In genomic region chr1:107589691-107590470, GRCm38 (mm10) we compare ENCODE assay signal across 8 mouse cellular contexts. TPM values are rescaled to one million over a fixed set of nuclear protein-coding genes. Genes with fewer than 3 reads are reported as not detected.
DNase-seq lines count a peak whose midpoint lies in the region; ATAC-seq and TF ChIP-seq lines count a peak whose summit lies in the region.

Serpinb8 (plus strand) TSS chr1:107590006.

- DNase-seq in testis, postnatal 14 days (ENCODE audit: low spot score) = no peak
- peak; percentile 64 to 72 for DNase-seq in heart, adult 2 months
- DNase-seq in kidney, postnatal 14 days = peak; percentile 72
- DNase-seq in right cerebral cortex, postnatal 4 days = peak; percentile 39
- DNase-seq in MN1 (ENCODE audit: low spot score) = no peak

- H3K27ac ChIP-seq in testis, adult 2 months (ENCODE audit: control insufficient read depth, insufficient read depth, low read depth, low read length) = no peak within 1 kb of the TSS
- H3K27ac ChIP-seq in cortical plate, adult 2 months (ENCODE audit: insufficient read depth, low read length) = peak within 1 kb of the TSS; percentile 69
- peak within 1 kb of the TSS; percentile 65 for H3K27ac ChIP-seq in heart, adult 2 months
- peak within 1 kb of the TSS; percentile 61 for H3K27ac ChIP-seq in lung, embryonic 15.5 days

- H3K4me1 ChIP-seq in testis, adult 2 months (ENCODE audit: control insufficient read depth, insufficient read depth, low read length) = peaks cover 2% of the 10 kb centered on the region; the same call in 1 of the 2 replicates
- peaks cover 1% of the 10 kb centered on the region; the same call in 1 of the 2 replicates for H3K4me1 ChIP-seq in cortical plate, adult 2 months (ENCODE audit: control insufficient read depth, insufficient read depth, low read length)
- H3K4me1 ChIP-seq in heart, adult 2 months (ENCODE audit: control insufficient read depth, insufficient read depth, low read length) = no peaks in the 10 kb centered on the region; the same call in none of the 2 replicates
- peaks cover 18% of the 10 kb centered on the region for H3K4me1 ChIP-seq in lung, embryonic 15.5 days

- intact Hi-C loops in heart, adult 2 months (cut with DNase I) = no loop called here

- TF ChIP-seq EP300 in heart, adult 2 months (IDR thresholded peaks at IDR 0.05; ENCODE audit: insufficient read depth, low read depth, low read length) = no peak

- no peaks in the 10 kb centered on the region for H3K79me2 ChIP-seq in heart, adult 2 months (replicated peaks; ENCODE audit: control insufficient read depth, insufficient read depth, low read length)

- peak; percentile 89 for ATAC-seq in lung, embryonic 15.5 days (ENCODE audit: borderline replicate concordance, extremely low read depth, low FRiP score, low TSS enrichment)

- no peaks in the 10 kb centered on the region for H3K36me3 ChIP-seq in testis, adult 2 months (ENCODE audit: control insufficient read depth, insufficient read depth, low read length)
- H3K36me3 ChIP-seq in heart, adult 2 months (ENCODE audit: control insufficient read depth, insufficient read depth, low read length) = no peaks in the 10 kb centered on the region
- no peaks in the 10 kb centered on the region for H3K36me3 ChIP-seq in lung, embryonic 15.5 days

- no peak for TF ChIP-seq POLR2A in testis, adult 2 months (IDR thresholded peaks at IDR 0.05; ENCODE audit: control insufficient read depth, low read depth, low read length)
- peak; percentile 37; the same call in 1 of the 2 replicates for TF ChIP-seq POLR2A in cortical plate, adult 2 months (IDR thresholded peaks at IDR 0.05; ENCODE audit: extremely low read depth, insufficient read depth, low read length)
- no peak for TF ChIP-seq POLR2A in heart, adult 2 months (IDR thresholded peaks at IDR 0.05; ENCODE audit: insufficient read depth, low read depth, low read length)

- peak within 1 kb of the TSS; percentile 46 for H3K4me2 ChIP-seq in lung, embryonic 15.5 days

- no peak for TF ChIP-seq CTCF in testis, adult 2 months (IDR thresholded peaks at IDR 0.05; ENCODE audit: control insufficient read depth, insufficient read depth, insufficient replicate concordance, low read depth, low read length)
- TF ChIP-seq CTCF in cortical plate, adult 2 months (IDR thresholded peaks at IDR 0.05; ENCODE audit: extremely low read depth, insufficient read depth, low read length) = no peak
- TF ChIP-seq CTCF in heart, adult 2 months (IDR thresholded peaks at IDR 0.05) = no peak

- peak within 1 kb of the TSS; percentile 1; the same call in 1 of the 2 replicates for H3K4me3 ChIP-seq in testis, adult 2 months (ENCODE audit: control insufficient read depth, low read depth, low read length)
- H3K4me3 ChIP-seq in cortical plate, adult 2 months (ENCODE audit: insufficient read depth, low read length) = peak within 1 kb of the TSS; percentile 54
- peak within 1 kb of the TSS; percentile 36 for H3K4me3 ChIP-seq in heart, adult 2 months
- peak within 1 kb of the TSS; percentile 28 for H3K4me3 ChIP-seq in lung, embryonic 15.5 days

- no peaks in the 10 kb centered on the region for H3K9me3 ChIP-seq in lung, embryonic 15.5 days

- H3K9ac ChIP-seq in heart, adult 2 months (ENCODE audit: low read depth, low read length) = 0 out of 2 replicates have a peak within 1 kb of the TSS, but pooled peaks have one; percentile 33
- H3K9ac ChIP-seq in lung, embryonic 15.5 days = no peak within 1 kb of the TSS

- 12% methylated on average over 10 of the region's 10 CpGs for WGBS in heart, adult 2 months
- 17% methylated on average over 10 of the region's 10 CpGs for WGBS in lung, embryonic 15.5 days

- H3K27me3 ChIP-seq in testis, adult 2 months (ENCODE audit: control insufficient read depth, insufficient read depth, low read length) = no peaks in the 10 kb centered on the region
- H3K27me3 ChIP-seq in heart, adult 2 months (ENCODE audit: control insufficient read depth, insufficient read depth, low read length) = no peaks in the 10 kb centered on the region
- no peaks in the 10 kb centered on the region for H3K27me3 ChIP-seq in lung, embryonic 15.5 days

RNA-seq across cellular contexts. Expression of gene Serpinb8, which starts in this region (rescaled TPM):
- 0.07 and 0.32 TPM in 2 replicates for polyA plus RNA-seq in testis, adult 2 months (2012; rRNA removed)
- 6.8 and 8.1 TPM in 2 replicates for polyA plus RNA-seq in cortical plate, adult 2 months (2012; rRNA removed)
- total RNA-seq in heart, adult 2 months (2021) = 1 to 10 TPM; 1.8 TPM
- polyA plus RNA-seq in heart, adult 2 months (2012; rRNA removed) = 1.3 and 2.0 TPM in 2 replicates
- 4.1 and 5.8 TPM in 2 replicates for polyA plus RNA-seq in lung, embryonic 15.5 days (2015; fragmentation: Nextera tagmentation; extraction: Ambion mirVana)

Comparison
In these comparisons a context has a peak if more than half of its experiments do, and no peak if none do; other contexts are left out.
1. H3K4me3 ChIP-seq: peak in every context shown above with its lines; median percentile 54 in cortical plate, adult 2 months; 36 in heart, adult 2 months; 28 in lung, embryonic 15.5 days; 1 in testis, adult 2 months.
2. DNase-seq: peak in heart, adult 2 months (2 of 2), kidney, postnatal 14 days (single experiment) and right cerebral cortex, postnatal 4 days (single experiment); none in testis, postnatal 14 days (single experiment) and MN1 (single experiment).